In genomic region chr8:94711160-94711718, GRCm38 (mm10) we compare ENCODE assay signal across 9 mouse cellular contexts. TPM values are rescaled to one million over a fixed set of nuclear protein-coding genes. Genes with fewer than 3 reads are reported as not detected.
A peak's percentile ranks its signal among the peaks of the same experiment; 100 is the strongest.
DNase-seq lines count a peak whose midpoint lies in the region; ATAC-seq and TF ChIP-seq lines count a peak whose summit lies in the region.
"Had no signal": no experiment of that assay in that cellular context is flagged by ENCODE, and none has a peak within 500 bp of the region (broad histone marks: within the 10 kb centered on the region; RNA-seq: fewer than 3 reads in every experiment).

No protein-coding gene starts in this region.

- TF ChIP-seq CTCF in midbrain, postnatal 0 days (IDR thresholded peaks at IDR 0.05), result no peak

- H3K4me1 ChIP-seq in midbrain, postnatal 0 days (ENCODE audit: insufficient read depth, low read length), result 0 out of 2 replicates have a peak, but pooled peaks cover 2% of the 10 kb centered on the region
- no peaks in the 10 kb centered on the region for H3K4me1 ChIP-seq in midbrain, embryonic 13.5 days (replicated peaks)

- no peak overlapping the region for H3K27ac ChIP-seq in midbrain, postnatal 0 days (ENCODE audit: low read depth, low read length)
- H3K27ac ChIP-seq in midbrain, embryonic 13.5 days, result no peak overlapping the region
- H3K27ac ChIP-seq: neural tube, embryonic 13.5 days had no signal

- DNase-seq in cerebellum, adult 18-20 months, result peak; percentile 48 to 59
- no peak for DNase-seq in cerebellum, adult 11 months
- peak; percentile 58 for DNase-seq in midbrain, postnatal 0 days (ENCODE audit: low spot score)
- peak; percentile 58 to 70 for DNase-seq in heart, postnatal 14 days
- no peak for DNase-seq in left cerebral cortex, postnatal 25 days (ENCODE audit: low spot score in 2 of 2)
- no peak for DNase-seq in T-cell, adult 2 months (ENCODE audit: low spot score)

- H3K4me2 ChIP-seq in midbrain, postnatal 0 days (ENCODE audit: low read depth, low read length, poor library complexity, severe bottlenecking), result no peak overlapping the region
- no peak overlapping the region for H3K4me2 ChIP-seq in midbrain, embryonic 13.5 days (replicated peaks)
- H3K4me2 ChIP-seq: neural tube, embryonic 13.5 days had no signal

- ATAC-seq in midbrain, postnatal 0 days (ENCODE audit: low FRiP score), result no peak
- ATAC-seq in midbrain, embryonic 13.5 days, result no peak
- peak; percentile 87 for ATAC-seq in megakaryocyte, adult 5-6 weeks (ENCODE audit: poor library complexity, severe bottlenecking)

- 58% methylated on average over 5 of the region's 5 CpGs for WGBS in midbrain, postnatal 0 days
- 75% methylated on average over 5 of the region's 5 CpGs for WGBS in midbrain, embryonic 13.5 days

- no peaks in the 10 kb centered on the region for H3K36me3 ChIP-seq in midbrain, postnatal 0 days (ENCODE audit: insufficient read depth, low read length)
- H3K36me3 ChIP-seq in midbrain, embryonic 13.5 days, result no peaks in the 10 kb centered on the region
- H3K36me3 ChIP-seq: neural tube, embryonic 13.5 days had no signal

- no peak overlapping the region for H3K4me3 ChIP-seq in midbrain, postnatal 0 days (ENCODE audit: low read depth, low read length)
- no peak overlapping the region for H3K4me3 ChIP-seq in midbrain, embryonic 13.5 days (replicated peaks)
- H3K4me3 ChIP-seq: neural tube, embryonic 13.5 days had no signal

- H3K9me3 ChIP-seq in midbrain, postnatal 0 days (ENCODE audit: low read length), result no peaks in the 10 kb centered on the region
- no peaks in the 10 kb centered on the region for H3K9me3 ChIP-seq in midbrain, embryonic 13.5 days
- H3K9me3 ChIP-seq: neural tube, embryonic 13.5 days had no signal

- no peaks in the 10 kb centered on the region for H3K27me3 ChIP-seq in midbrain, postnatal 0 days (ENCODE audit: insufficient read depth, low read length)
- no peaks in the 10 kb centered on the region for H3K27me3 ChIP-seq in midbrain, embryonic 13.5 days
- H3K27me3 ChIP-seq: neural tube, embryonic 13.5 days had no signal

- intact Hi-C loops in heart, postnatal 14 days (cut with DNase I), result no loop called here
- intact Hi-C loops in left cerebral cortex, postnatal 25 days (cut with DNase I), result no loop called here

- H3K9ac ChIP-seq in midbrain, postnatal 0 days (replicated peaks; ENCODE audit: low read length, poor library complexity, severe bottlenecking), result no peak overlapping the region
- no peak overlapping the region; the same call in 1 of the 2 replicates for H3K9ac ChIP-seq in midbrain, embryonic 13.5 days (replicated peaks)
- H3K9ac ChIP-seq: neural tube, embryonic 13.5 days had no signal

RNA-seq across cellular contexts. Expression of gene Pllp, which starts 15.2 kb away (rescaled TPM):
- total RNA-seq in midbrain, postnatal 0 days (2014; rRNA removed), result 8.4 and 9.8 TPM in 2 replicates
- 8.6 and 10.5 TPM in 2 replicates for polyA plus RNA-seq in midbrain, postnatal 0 days (2015; fragmentation: Nextera tagmentation; extraction: Ambion mirVana)
- polyA plus RNA-seq in midbrain, embryonic 13.5 days (2015; fragmentation: Nextera tagmentation; extraction: Ambion mirVana), result 0.21 and 0.43 TPM in 2 replicates
- total RNA-seq in heart, postnatal 14 days (2021), result under 1 TPM; 0.61 to 0.86 TPM
- not detected in 2 replicates for total RNA-seq in megakaryocyte, adult 5-6 weeks (2015)
- total RNA-seq in megakaryocyte, adult 5-6 weeks (2017), result not detected in 2 replicates
- total RNA-seq in left cerebral cortex, postnatal 25 days (2021), result 10 to 100 TPM; 37.5 to 40.2 TPM

RNA-seq across cellular contexts. Expression of gene Ccl22, which starts 34.2 kb away (rescaled TPM):
- total RNA-seq in midbrain, postnatal 0 days (2014; rRNA removed), result not detected in 2 replicates
- not detected in 2 replicates for polyA plus RNA-seq in midbrain, postnatal 0 days (2015; fragmentation: Nextera tagmentation; extraction: Ambion mirVana)
- polyA plus RNA-seq in midbrain, embryonic 13.5 days (2015; fragmentation: Nextera tagmentation; extraction: Ambion mirVana), result not detected in 2 replicates
- total RNA-seq in heart, postnatal 14 days (2021), result under 1 TPM in 1 of 2 experiments, not detected in 1; 0.90 TPM
- total RNA-seq in megakaryocyte, adult 5-6 weeks (2015), result not detected in 2 replicates
- not detected in 2 replicates for total RNA-seq in megakaryocyte, adult 5-6 weeks (2017)
- total RNA-seq in left cerebral cortex, postnatal 25 days (2021), result under 1 TPM in 1 of 2 experiments, not detected in 1; 0.21 TPM
- polyA plus RNA-seq: neural tube, embryonic 13.5 days had no signal

RNA-seq across cellular contexts. Expression of gene Arl2bp, which starts 44.8 kb away (rescaled TPM):
- total RNA-seq in midbrain, postnatal 0 days (2014; rRNA removed), result 146 and 246 TPM in 2 replicates
- polyA plus RNA-seq in midbrain, postnatal 0 days (2015; fragmentation: Nextera tagmentation; extraction: Ambion mirVana), result 180 and 187 TPM in 2 replicates
- polyA plus RNA-seq in midbrain, embryonic 13.5 days (2015; fragmentation: Nextera tagmentation; extraction: Ambion mirVana), result 238 and 256 TPM in 2 replicates
- total RNA-seq in heart, postnatal 14 days (2021), result 10 to 100 TPM; 90.8 to 90.9 TPM
- total RNA-seq in megakaryocyte, adult 5-6 weeks (2015), result 33.7 and 43.6 TPM in 2 replicates
- 79.9 and 111 TPM in 2 replicates for total RNA-seq in megakaryocyte, adult 5-6 weeks (2017)
- 100 to 1,000 TPM; 157 to 158 TPM for total RNA-seq in left cerebral cortex, postnatal 25 days (2021)

Comparison
In these comparisons a context has a peak if more than half of its experiments do, and no peak if none do; other contexts are left out.
1. DNase-seq: peak in cerebellum, adult 18-20 months (2 of 2), midbrain, postnatal 0 days (single experiment) and heart, postnatal 14 days (2 of 2); none in cerebellum, adult 11 months (single experiment), left cerebral cortex, postnatal 25 days (0 of 2) and T-cell, adult 2 months (single experiment).